Mouse (Mus musculus) lung, adult 2 months (tissue): ENCODE data around the gene Cbfa2t3.

Experiments used
- CTCF ChIP-seq: fragments of 200-500 bp; IDR thresholded peaks from 2 replicates; pipeline ENCODE4 v1.5.1; 2011; ENCODE audit warnings: mild to moderate bottlenecking, low read length, control low read depth; ENCODE audit not compliant: insufficient read depth
- POLR2A ChIP-seq: fragments of 200-500 bp; IDR thresholded peaks from 2 replicates; pipeline ENCODE4 v1.6.1; 2011; ENCODE audit warnings: low read depth, mild to moderate bottlenecking, control low read depth, low read length, borderline replicate concordance; ENCODE audit errors: extremely low read depth

DNA sequence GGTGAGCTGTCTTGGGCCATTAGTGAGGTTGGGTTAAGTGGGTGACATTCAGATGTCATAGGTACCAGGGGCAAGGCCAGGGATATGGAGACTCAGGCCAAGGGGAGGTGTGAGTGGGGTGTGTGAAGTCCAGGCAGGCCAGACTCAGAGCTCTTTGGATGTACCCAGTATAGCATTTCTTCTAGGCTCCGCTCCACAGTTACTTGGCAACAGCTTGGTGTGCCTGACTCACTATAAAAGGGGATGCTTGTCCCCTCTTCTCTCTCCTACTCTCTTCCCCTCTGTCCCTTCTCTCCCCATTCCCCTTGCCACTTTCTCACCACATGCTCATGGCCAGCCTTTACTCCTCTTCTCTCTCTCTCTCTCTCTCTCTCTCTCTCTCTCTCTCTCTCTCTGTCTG, 48.9 kb upstream of the Cbfa2t3 start:
- TF ChIP-seq POLR2A = no peak
- no peak for TF ChIP-seq CTCF
